Mouse (Mus musculus) mouse embryonic stem cell (cell line): Measurements from ENCODE around the gene Uckl1.

Experiments
- in situ Hi-C, 2 experiments: fragments of 300-500 bp; cut with MboI; formaldehyde crosslinking; loops; 1 replicate in 1 of 2; 3 replicates in 1 of 2; pipeline ENCODE4 v1.14.3; 2019 to 2020; ENCODE audit warnings: low sequenced_read_pairs in 2 of 2, low pct_unique_long_range_greater_than_20kb in 1 of 2, mixed read lengths in 1 of 2; ENCODE audit not compliant: unreplicated experiment in 1 of 2

The Uckl1 gene

DNA sequence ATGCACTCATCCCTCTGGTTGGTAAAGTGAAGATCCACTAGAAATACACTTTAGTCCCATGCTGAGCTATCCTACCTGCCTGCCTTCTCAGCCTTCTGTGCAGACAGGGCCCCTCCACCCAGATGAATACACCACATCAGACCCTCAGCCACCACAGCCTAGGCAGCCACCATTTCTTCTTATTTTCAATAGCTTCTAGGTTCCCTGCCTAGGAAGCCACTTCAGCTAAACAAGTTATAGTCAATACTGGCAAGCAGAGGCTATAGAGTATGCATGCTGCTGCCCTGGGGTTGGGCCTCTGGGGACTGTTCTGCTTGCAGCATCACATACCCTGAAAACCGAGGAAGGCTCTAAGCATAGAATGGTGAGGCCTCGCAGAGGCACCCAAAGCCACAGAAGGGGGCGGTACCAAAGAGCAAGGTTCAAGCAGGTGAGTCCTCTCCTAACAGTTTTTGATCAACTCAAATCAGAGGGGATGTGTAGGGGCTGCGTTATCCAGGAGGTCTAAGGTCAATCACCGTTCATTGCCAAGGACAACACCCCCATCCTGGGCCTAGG, 6.9 kb upstream of the Uckl1 start, which contains the start of gene Prpf6:
TSS of gene Prpf6 (plus strand) at position 341 of the 558 bp plus-strand sequence.
- in situ Hi-C loops: no loop called here

DNA sequence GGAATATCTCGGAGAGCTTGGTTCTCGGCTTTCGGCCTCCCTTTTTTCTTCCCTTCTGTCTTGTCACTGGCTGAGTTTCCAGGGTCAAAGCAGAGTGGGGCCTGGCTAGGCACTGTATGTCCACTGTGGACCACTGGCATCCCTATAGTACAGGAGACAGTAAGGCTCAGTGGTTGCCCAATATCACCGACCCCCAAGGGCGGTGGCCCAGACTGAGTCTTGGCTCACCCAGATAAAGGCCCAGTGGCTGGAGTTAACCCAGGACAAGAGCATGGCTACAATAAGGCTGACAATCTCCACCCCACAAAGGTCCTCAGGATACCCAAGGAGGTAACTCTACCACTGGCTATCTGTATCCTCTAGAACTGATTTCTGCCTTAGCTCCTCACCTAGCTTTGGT, 5.8 kb upstream of the Uckl1 start:
- in situ Hi-C loops: no loop called here

DNA sequence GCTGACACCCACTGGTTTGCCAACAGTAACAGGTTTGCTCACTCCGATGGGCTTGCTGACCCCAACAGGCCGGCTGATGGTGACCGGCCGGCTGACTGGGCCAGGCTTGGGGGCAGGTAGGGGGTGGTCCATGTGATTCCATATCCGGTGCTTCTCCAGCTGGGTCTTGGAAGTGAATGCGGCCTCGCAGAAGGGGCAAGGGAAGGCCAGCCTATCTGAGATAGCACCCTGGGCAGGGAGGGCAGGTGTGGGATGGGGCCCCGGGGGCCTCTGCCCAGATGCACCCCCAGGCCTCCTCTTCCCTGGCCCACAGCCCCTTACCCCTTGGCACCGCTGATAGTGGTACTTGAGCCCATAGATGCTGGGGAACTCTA, 5.0 kb upstream of the Uckl1 start:
- in situ Hi-C loops: no loop called here

DNA sequence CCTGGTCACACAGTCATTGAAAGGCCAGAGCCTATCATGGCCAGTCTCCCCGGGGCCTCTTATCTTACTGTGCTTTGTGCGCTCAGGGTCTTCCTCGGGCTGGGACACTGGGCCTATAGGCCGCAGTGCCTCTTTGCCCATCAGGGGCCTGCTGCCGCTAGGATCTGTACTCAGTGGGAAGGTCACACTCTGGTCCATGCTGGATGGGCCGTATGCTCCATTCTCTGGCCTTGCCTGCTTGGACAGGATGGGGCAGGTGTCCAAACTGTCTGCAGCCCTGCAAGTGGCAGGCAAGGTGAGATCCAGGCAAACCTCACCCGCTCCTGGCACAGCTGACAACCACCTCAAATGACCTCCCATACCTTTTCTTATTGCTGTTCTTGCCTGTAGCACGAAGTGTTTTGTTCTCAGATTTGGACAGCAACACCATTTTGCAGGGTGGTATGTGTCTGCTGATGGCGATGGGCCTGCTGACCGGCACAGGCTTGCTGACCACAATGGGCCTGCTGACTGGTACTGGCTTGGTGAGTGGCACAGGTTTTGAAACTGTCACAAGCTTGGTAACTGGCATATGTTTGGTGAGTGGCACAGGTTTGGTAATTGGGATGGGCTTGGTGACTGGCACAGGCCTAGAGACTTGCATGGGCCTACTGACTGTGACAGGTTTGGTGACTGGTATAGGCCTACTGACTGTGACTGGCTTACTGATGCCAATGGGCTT, 4.5 kb upstream of the Uckl1 start:
- in situ Hi-C loops: no loop called here

DNA sequence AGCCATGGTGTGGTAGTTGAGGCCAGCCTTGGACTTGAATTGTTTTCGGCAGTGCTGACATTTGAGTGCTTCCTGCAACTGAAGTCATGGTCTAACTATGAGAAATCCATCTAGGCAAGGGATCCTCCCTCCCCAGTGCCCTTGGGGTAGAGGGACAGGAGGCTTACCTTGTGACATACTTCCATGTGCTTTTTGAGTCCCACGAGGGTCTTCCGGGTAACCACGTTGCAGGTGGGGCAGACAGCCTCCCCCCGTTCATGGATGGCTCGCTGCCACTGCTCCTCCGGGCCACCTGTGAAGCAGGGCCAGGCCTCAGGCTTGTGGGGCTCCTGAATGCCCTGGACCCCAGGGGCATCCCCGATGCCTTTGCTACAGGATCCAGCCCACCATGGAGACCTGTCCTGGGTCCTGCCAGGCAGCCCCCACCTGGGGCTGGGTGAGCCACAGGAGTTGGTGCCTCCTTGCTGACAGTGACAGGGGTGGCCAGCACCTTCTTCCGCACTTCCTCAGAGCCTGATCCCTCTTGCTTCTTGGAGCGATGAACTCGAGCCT, 3.6 kb upstream of the Uckl1 start:
- in situ Hi-C loops: no loop called here

GRCm38 (mm10) chr2:181587796-181588195, 3.1 kb upstream of the Uckl1 start:
- in situ Hi-C loops: no loop called here

GRCm38 (mm10) chr2:181586124-181586523, 1.4 kb upstream of the Uckl1 start:
- in situ Hi-C loops: no loop called here

DNA sequence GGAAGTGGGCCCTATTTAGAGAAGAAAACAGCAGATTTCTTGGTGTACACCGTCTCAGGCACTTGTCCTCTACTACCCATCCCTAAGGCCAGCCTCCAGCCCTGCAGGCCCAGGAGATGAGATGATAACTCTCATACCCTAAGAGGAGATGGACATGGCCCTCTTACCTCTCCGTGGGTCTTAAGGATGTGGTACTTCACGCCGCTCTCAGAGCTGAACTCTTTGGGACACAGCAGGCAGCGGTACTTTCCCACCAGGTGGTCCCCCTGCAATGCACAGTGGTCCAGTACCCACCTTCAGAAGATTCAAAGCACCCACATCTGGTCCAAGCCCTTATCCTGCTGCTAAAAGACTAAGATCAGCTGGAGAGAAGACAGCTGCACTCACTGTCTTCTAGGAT, 814 bp upstream of the Uckl1 start:
- in situ Hi-C loops: no loop called here

- in situ Hi-C loops: no loop called here
Observed at GRCm38 (mm10) chr2:181583460-181584257, 1.0 kb downstream of the Uckl1 start.

DNA sequence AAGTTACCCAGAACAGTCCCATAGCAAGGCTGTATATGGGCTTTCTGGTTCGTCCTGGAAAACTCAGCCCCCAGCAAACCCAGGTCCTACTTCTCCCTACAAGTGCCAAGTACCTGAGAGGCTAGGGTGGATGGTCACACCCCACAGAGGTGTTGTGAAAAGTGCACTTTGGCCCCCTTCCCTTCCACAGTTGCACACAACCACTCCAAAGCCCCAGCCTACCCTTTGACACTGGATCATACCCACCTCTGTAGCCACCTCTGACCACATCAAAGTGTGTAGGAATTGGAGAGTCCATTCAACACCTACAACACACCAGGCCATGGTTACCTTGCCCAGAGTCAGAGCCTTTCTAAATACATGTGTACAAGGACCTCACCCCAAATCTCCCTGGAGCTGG, 1.8 kb downstream of the Uckl1 start:
- in situ Hi-C loops: no loop called here

GRCm38 (mm10) chr2:181582358-181582757, 2.3 kb downstream of the Uckl1 start:
- in situ Hi-C loops: no loop called here

DNA sequence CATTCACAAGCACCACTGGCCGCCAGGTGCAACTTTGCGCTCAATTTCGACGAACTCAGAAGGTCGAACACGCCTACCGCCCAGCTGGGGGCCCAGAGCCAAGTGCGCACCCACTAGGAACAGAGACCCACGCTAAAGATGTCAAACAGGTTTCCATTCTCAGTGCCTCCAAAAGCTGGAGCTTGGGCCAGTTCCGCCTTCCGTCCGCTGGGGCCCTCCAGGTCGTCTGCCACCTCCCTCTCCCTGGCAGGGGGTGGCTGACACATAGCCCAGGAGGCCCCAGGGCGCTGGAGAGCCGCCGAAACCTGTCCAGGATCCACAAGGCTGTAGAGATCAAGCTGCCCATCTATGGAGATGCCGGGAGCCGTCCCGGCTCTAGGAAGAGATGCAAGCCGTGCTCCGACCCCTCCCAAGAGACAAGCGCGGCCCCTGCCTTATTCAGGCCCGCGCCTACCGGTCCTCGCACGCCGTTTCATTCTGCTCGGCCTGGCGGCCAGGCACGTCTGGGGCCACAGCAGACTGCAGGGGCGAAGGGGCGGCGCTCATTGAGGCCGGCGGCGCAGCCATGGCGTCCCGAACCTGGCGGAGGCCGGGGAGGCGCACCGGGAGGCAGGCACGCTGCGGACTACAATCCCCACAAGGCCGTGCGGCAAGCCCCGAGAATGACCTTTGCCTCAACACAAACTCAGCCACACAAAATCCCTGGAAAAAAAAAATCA, 3.1 kb downstream of the Uckl1 start:
- in situ Hi-C loops: no loop called here

DNA sequence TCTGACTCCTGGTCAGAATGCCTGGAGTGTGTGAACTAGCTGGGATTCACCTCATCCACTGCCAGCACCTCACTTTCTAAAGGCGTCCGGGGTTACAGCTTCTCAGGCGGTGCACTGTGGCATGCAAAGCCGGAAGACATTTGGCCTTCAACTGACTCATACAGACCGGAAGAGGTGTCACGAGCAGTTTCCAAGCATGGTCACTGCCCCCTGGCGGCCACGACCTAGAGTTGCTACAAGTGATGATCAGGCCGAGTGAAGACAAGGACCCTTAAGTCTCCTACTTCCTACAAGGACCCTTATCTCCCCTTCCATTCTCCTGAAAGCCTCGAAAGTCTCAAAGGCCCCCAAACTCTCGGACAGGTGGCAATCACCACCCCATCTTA, 3.7 kb downstream of the Uckl1 start:
- in situ Hi-C loops: no loop called here

DNA sequence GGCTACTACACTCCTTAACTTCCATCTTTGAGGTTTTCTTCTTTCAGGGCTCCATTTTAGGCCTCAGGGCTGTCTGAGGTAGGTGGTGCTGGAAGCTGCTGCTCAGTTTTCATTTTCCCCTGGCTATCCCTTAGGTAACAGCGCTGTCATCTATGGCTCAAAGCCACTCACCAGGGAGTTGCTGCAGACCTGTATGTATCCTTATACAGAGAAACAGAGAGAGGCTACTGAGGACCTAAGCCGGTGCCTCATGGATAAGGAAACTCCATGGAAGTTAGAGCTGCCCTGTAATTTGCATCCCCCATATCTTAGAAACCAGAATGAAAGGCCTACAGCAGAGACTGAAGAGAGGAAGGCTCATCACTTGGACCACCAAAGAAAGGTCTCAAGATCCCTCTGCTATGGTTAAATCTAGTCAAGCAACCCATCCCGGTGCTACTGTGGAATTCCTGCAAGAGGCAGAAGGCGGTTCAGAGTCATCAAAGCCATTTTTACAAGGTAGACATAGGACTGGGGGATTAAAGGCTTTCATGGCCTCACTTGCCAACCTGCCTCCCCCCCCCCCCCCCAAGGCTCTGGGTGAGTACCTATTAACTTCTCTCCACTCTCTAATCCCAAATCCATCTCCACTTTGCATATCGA, 4.4 kb downstream of the Uckl1 start:
- in situ Hi-C loops: no loop called here

DNA sequence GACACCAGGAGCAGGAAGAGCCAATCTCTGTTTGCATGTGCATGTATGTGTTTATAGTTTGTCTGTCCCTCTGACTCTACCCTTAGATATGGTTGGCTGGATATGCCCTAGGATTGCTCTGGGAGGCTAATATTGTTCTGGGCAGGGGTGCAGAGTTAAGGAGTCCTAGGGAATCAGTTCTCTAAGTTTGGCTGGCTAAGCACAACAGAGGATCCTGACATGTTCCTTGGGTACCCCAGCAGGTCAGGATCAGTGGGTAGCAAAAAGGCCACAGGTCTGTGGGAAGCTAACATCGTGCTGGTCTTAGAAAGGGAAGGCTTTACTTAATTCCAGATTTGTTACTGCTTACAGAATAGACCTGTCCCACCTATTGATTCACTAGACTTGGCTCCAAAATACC, 5.0 kb downstream of the Uckl1 start:
- in situ Hi-C loops: loop anchor here in 1 of 2 experiments (10.0 kb wide), 1 partner anchor 185 kb away; no protein-coding TSS in a partner anchor

DNA sequence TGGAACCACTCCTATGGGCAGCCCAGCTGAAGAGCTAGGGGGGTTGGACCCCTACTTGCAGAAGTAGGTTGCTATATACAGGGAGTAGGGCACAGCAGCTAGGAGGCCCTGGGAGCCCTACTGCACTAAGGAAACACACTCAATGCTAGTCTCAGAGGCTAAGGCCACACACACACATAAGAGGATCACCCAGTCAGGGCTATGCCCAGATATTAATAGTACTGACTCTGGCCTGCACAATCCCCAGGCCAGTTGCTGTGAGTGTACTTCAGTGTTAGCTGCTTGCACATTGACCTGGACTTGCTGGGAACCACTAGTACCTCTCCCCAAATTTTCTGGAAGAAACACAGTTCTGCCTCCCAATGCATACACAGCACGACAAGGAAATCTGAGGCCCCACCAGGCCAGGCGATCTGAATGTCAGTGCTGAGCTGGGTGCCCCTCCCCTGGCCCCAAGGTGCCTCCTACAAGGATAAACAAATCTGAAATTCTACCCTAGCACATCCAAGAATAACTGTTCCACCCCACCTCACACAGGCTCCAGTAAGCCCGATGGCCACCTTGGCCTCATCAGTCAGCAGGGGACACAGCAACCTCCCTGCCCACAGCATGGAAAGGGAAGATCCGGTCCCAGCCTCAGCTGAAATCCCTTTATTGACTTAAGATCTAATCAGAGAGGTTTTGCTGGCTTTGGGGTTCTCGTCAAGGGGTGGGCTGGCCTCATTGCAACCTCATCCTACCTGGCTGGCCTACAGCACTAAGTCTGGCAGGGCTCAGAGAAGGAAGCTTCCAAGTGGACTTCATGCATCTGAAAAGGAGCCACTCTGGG, 5.7 kb downstream of the Uckl1 start:
- in situ Hi-C loops: loop anchor here in 1 of 2 experiments (10.0 kb wide), 1 partner anchor 184 kb away; no protein-coding TSS in a partner anchor

GRCm38 (mm10) chr2:181577981-181578581, 6.6 kb downstream of the Uckl1 start:
- in situ Hi-C loops: loop anchor here in 1 of 2 experiments (10.0 kb wide), 1 partner anchor 183 kb away; no protein-coding TSS in a partner anchor
